Mouse (Mus musculus) thymus, adult 2 months (tissue): ENCODE measurements around the gene Kat8. TPM values are rescaled to one million over a fixed set of nuclear protein-coding genes. Genes with fewer than 3 reads are reported as not detected.

Experiments
- DNase-seq: peaks from one replicate; pipeline ENCODE4 v3.0.0; 2021
- H3K27ac ChIP-seq: fragments of 200-500 bp; 2 replicates; pipeline ENCODE4 v1.5.1; 2012; ENCODE audit warnings: low read length, control low read depth; ENCODE audit not compliant: control insufficient read depth, insufficient read depth
- H3K27me3 ChIP-seq: fragments of 200-500 bp; 2 replicates; pipeline ENCODE4 v1.6.1; 2012; ENCODE audit warnings: mild to moderate bottlenecking, low read length, moderate library complexity, mixed read lengths; ENCODE audit not compliant: control insufficient read depth, insufficient read depth
- H3K36me3 ChIP-seq: fragments of 200-500 bp; 2 replicates; pipeline ENCODE4 v1.6.1; 2012; ENCODE audit warnings: mild to moderate bottlenecking, low read length, moderate library complexity; ENCODE audit not compliant: control insufficient read depth, insufficient read depth
- H3K4me1 ChIP-seq: fragments of 200-500 bp; replicated peaks from 2 replicates; pipeline ENCODE4 v1.6.1; 2012; ENCODE audit warnings: low read length; ENCODE audit not compliant: control insufficient read depth, insufficient read depth
- H3K4me3 ChIP-seq: fragments of 200-500 bp; 2 replicates; pipeline ENCODE4 v1.5.1; 2012; ENCODE audit warnings: mild to moderate bottlenecking, low read length, control low read depth, moderate library complexity; ENCODE audit not compliant: control insufficient read depth, insufficient read depth
- CTCF ChIP-seq: fragments of 200-500 bp; IDR thresholded peaks from 2 replicates; pipeline ENCODE4 v1.5.1; 2012; ENCODE audit warnings: mild to moderate bottlenecking, control low read depth, low read length, moderate library complexity, borderline replicate concordance; ENCODE audit not compliant: control insufficient read depth, poor library complexity, insufficient read depth; ENCODE audit errors: extremely low read depth
- POLR2A ChIP-seq: fragments of 200-500 bp; IDR thresholded peaks from 2 replicates; pipeline ENCODE4 v1.6.1; 2012; ENCODE audit warnings: mild to moderate bottlenecking, low read length, control low read depth, moderate library complexity; ENCODE audit not compliant: control insufficient read depth, poor library complexity, insufficient read depth; ENCODE audit errors: extremely low read depth
- WGBS: fragments of 180-500 bp; shearing (Covaris S2); methylation state at CpG from one replicate; pipeline ENCODE4 v1.1.7; 2018; 5-methylcytosine and 5-hydroxymethylcytosine counted together
- polyA plus RNA-seq: library from polyadenylated mRNA; depleted of rRNA; stranded (reverse); fragments of >200 nt; gene quantifications from 2 replicates; pipeline ENCODE4 v1.2.3, GENCODE M21; 2012; rRNA removed

Kat8 gene
- polyA plus RNA-seq, 1 experiment = 29.4 TPM

DNA sequence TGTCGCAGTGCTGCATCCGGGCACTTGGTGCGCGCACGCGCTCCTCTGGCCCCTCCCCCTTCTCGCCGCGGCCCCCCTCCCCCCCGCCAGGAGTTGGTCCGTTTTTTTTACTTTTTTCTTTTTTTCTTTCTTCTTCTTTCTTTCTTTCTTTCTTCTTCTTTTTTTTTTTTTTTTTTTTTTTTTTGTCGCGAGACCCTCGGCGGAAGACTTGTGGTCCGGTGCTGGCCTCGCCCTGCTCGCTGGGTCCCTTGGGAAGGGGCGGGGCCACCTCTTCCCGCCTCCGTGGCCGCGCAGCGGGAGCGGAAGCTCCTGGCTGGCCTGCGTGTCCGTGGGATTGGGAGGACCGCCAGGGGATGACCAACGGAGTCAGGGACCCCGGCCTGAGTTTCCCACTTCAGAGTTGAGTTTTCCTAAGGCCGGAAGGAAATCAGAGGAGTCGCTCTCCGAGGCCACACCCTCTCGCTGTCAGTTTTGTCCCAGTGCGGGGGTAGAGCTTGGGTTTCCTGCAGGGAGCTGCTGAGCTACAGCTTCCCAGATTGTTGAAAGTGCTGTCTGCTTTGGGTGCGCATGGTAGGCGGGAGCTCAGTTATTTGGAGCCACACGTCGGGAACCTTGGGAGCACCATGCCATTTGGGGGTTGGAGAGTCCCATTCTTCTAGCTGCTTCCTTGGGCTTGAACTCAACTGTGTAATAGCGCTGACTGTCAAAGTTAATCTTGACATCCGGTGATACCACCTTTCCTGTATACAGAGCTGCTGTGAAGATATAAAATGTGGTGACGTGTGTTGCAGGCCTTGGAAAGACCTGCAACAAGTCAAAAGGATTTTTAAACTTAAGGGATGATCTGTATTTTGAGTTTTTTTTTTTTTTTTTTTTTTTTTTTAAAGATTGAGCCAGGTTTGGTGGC is 55.9 kb downstream of the Kat8 start:
- peaks cover 36% of the 10 kb centered on the region for H3K36me3 ChIP-seq
- no peaks in the 10 kb centered on the region for H3K27me3 ChIP-seq
- under 1% methylated on average over 41 of the region's 42 CpGs for WGBS
- H3K4me1 ChIP-seq = peaks cover 10% of the 10 kb centered on the region
- peak overlapping the region; percentile 88 for H3K4me3 ChIP-seq
- peak; percentile 54 for DNase-seq
- H3K27ac ChIP-seq = peak overlapping the region; percentile 44
- TF ChIP-seq POLR2A (no peak), CTCF (no peak)

DNA sequence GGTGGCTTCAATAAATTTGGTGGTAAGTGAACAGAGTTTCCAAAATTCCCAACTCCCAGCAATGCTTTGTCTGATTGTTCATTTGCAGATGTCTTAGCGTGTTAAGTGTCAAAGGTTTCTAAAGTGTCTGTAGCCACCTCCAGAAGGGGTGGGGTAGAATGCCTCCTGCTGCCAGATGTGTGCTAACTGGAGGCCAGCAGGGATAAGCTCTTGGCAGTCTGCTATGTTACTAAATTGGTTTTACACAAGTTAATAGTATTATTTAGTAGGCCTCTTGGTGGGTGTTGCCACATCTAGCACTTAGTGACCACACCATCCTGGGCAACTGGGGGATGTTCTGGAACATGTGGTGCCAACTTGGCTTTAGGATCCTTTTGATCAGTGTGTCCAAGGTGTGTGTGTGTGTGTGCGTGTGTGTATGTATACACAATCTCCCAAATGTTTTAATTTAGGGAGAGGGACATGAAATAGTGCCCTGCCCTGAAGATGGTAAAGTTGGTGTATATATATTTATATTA is 62.2 kb downstream of the Kat8 start:
- WGBS = 95% methylated on average over 2 of the region's 2 CpGs
- no peak for DNase-seq
- 0 out of 2 replicates have a peak, but pooled peaks cover 2% of the 10 kb centered on the region for H3K4me1 ChIP-seq
- TF ChIP-seq POLR2A (no peak), CTCF (no peak)
- no peak overlapping the region for H3K4me3 ChIP-seq
- peaks cover 96% of the 10 kb centered on the region for H3K36me3 ChIP-seq
- H3K27me3 ChIP-seq = no peaks in the 10 kb centered on the region
- no peak overlapping the region for H3K27ac ChIP-seq

Other genes with a start within 250 kb of the Kat8 start
- 61.2 and 76.1 TPM in 2 replicates for gene Bcl7c, start 203.6 kb upstream of the Kat8 start, polyA plus RNA-seq
- 15.8 and 16.3 TPM in 2 replicates for gene Ctf1, start 199.8 kb upstream of the Kat8 start, polyA plus RNA-seq
- not detected in 2 replicates for gene Ctf2, start 180.3 kb upstream of the Kat8 start, polyA plus RNA-seq
- 38.9 and 43.7 TPM in 2 replicates for gene Fbxl19, start 168.0 kb upstream of the Kat8 start, polyA plus RNA-seq
- 23.8 and 27.0 TPM in 2 replicates for gene Orai3, start 142.7 kb upstream of the Kat8 start, polyA plus RNA-seq
- gene Setd1a, start 135.8 kb upstream of the Kat8 start, polyA plus RNA-seq = 29.9 and 36.7 TPM in 2 replicates
- gene Gm49388, start 126.9 kb upstream of the Kat8 start, polyA plus RNA-seq = not detected in 2 replicates
- gene Hsd3b7, start 111.9 kb upstream of the Kat8 start, polyA plus RNA-seq = 25.9 and 30.1 TPM in 2 replicates
- gene Stx4a, start 88.2 kb upstream of the Kat8 start, polyA plus RNA-seq = 76.1 and 93.3 TPM in 2 replicates
- gene Stx1b, start 88.0 kb upstream of the Kat8 start, polyA plus RNA-seq = 3.4 and 4.2 TPM in 2 replicates
- gene Zfp646, start 36.3 kb upstream of the Kat8 start, polyA plus RNA-seq = 61.3 and 64.2 TPM in 2 replicates
- gene Zfp668, start 35.7 kb upstream of the Kat8 start, polyA plus RNA-seq = 23.9 and 34.9 TPM in 2 replicates
- 2.0 and 2.5 TPM in 2 replicates for gene Prss53, start 21.5 kb upstream of the Kat8 start, polyA plus RNA-seq
- gene Gm21974, start 17.1 kb upstream of the Kat8 start, polyA plus RNA-seq = not detected in 2 replicates
- 56.9 and 75.1 TPM in 2 replicates for gene Vkorc1, start 16.9 kb upstream of the Kat8 start, polyA plus RNA-seq
- 94.9 and 103 TPM in 2 replicates for gene Bckdk, start 8.4 kb upstream of the Kat8 start, polyA plus RNA-seq
- 5.4 and 6.9 TPM in 2 replicates for gene Prss8, start 17.6 kb downstream of the Kat8 start, polyA plus RNA-seq
- 10.3 and 15.8 TPM in 2 replicates for gene Prss36, start 34.2 kb downstream of the Kat8 start, polyA plus RNA-seq
- 478 and 527 TPM in 2 replicates for gene Fus, start 54.9 kb downstream of the Kat8 start, polyA plus RNA-seq
- 420 and 521 TPM in 2 replicates for gene Pycard, start 81.4 kb downstream of the Kat8 start, polyA plus RNA-seq
- gene Trim72, start 91.4 kb downstream of the Kat8 start, polyA plus RNA-seq = 1.4 and 13.4 TPM in 2 replicates
- gene Itgam, start 150.1 kb downstream of the Kat8 start, polyA plus RNA-seq = 7.9 and 9.6 TPM in 2 replicates
- gene Gm49368, start 150.2 kb downstream of the Kat8 start, polyA plus RNA-seq = 0.03 TPM in 1 of 2 replicates, not detected in the other
- 9.4 and 14.7 TPM in 2 replicates for gene Itgax, start 217.0 kb downstream of the Kat8 start, polyA plus RNA-seq
- 6.9 and 7.7 TPM in 2 replicates for gene Itgad, start 241.9 kb downstream of the Kat8 start, polyA plus RNA-seq